Mouse (Mus musculus) urinary bladder, postnatal 14 days (tissue): Measurements from ENCODE around the gene Nkg7.
A peak's percentile ranks its signal among the peaks of the same experiment; 100 is the strongest.

Experiments
- DNase-seq: peaks from one replicate; pipeline ENCODE4 v3.0.0; 2021; ENCODE audit warnings: low spot score

Nkg7 gene

DNA sequence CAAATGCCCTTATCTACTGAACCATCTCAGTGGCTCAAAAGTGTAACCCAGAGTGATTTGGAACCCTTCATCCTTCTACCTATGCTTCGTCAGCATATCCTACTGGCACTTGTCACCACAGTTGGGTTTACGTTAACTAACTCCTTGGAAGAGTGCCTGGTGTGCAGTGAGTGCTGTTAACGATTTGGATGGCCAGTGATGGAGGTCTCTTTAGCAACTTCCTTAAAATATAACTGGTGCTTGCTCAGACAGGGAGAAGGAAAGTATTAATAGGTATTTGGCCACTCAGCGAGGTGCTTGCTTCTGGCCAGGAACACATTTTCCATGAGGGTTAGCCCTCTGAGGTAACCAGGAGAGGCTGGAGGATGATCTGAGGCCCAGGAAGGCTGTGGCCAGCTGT, 10.9 kb downstream of the Nkg7 start:
- DNase-seq = no peak

GRCm38 (mm10) chr7:43448246-43448645, 11.4 kb downstream of the Nkg7 start:
- DNase-seq = no peak

DNA sequence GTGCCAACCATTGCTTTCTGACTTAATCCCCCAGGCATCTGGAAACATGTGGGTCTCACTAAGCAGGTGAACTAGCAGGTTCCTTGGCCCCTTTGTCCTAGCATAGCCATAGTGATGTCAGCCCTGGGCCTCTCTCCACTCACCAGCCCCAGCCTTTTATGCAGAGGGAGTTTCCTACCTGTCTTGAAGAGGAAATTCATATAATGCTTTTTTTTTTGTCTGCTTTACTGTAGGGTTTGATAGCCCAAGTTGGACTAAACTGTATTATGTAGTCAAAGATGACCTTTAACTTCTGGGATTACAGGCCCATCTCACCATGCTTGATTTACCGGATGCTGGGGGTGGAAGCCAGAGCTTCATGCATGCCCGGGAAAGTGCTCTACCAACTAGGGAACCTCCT, 12.9 kb downstream of the Nkg7 start:
- DNase-seq = no peak

DNA sequence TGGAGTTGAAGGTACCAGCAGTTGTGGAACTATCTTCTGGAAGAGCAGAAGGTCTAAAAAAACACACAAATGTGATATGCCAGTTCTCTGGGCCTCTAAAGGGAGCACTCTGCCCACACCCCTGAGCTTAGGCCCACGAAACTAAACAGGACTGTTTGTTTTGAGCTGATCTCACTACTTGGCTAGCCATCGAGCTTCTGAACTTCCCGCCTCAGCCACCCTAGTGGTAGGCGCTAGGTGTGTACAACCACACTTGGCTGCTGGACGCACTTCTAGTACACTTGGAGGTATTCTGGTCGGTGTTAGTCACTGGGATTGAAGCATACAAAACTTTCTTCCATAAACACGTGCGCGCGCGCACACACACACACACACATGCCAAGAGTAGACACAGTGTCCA, 14.9 kb downstream of the Nkg7 start:
- DNase-seq = no peak

- peak; percentile 14 for DNase-seq
Observed at GRCm38 (mm10) chr7:43452609-43453008, 15.7 kb downstream of the Nkg7 start.

- peak; percentile 22 for DNase-seq
Observed at GRCm38 (mm10) chr7:43453599-43454355, 16.9 kb downstream of the Nkg7 start.

GRCm38 (mm10) chr7:43454371-43454770, 17.5 kb downstream of the Nkg7 start:
- DNase-seq = no peak

DNA sequence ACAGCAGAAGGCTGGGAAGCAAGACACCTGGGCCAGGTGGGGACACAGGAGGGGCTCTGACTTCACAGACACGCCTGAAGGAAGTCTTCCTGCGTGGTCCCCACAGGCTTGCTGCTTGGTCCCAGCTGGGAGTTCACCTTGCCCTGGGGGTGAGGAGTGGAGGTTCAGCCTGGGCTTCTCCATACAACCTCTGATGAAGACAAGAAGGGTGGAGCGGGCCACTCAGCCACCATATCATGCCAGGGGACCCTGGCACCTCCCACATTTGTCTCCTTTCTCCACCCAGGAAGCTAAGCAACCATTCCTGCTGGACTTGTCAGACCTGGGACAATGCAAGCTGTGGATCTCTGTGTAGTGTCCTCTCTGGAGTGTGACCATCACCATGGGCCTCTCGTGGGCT, 26.0 kb downstream of the Nkg7 start, which contains the start of gene Vsig10l:
TSS of gene Vsig10l (plus strand) at position 301 of the 400 bp plus-strand sequence.
- DNase-seq = no peak

GRCm38 (mm10) chr7:43463976-43464375, 27.1 kb downstream of the Nkg7 start:
- no peak for DNase-seq

DNA sequence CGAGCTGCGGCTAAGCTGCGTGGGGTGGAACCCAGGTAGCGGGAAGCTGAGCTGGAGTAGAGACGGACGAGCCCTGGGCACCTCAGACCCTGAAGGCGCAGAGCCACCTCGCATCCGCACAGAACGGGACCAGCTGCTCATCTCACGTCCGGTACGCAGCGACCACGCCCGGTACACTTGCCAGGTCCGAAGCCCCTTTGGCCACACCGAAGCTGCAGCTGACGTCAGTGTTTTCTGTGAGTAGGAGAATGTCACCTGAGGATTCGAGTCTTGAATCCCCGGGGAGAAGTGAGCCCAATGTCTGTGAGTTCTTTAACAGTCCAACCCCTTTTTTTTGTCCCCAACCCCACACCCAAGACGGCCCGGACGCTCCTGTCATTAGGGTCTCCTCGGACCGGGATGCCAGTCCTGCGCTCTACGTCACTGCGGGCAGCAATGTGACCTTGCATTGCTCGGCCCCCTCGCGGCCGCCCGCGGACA, 28.0 kb downstream of the Nkg7 start:
- DNase-seq = no peak

DNA sequence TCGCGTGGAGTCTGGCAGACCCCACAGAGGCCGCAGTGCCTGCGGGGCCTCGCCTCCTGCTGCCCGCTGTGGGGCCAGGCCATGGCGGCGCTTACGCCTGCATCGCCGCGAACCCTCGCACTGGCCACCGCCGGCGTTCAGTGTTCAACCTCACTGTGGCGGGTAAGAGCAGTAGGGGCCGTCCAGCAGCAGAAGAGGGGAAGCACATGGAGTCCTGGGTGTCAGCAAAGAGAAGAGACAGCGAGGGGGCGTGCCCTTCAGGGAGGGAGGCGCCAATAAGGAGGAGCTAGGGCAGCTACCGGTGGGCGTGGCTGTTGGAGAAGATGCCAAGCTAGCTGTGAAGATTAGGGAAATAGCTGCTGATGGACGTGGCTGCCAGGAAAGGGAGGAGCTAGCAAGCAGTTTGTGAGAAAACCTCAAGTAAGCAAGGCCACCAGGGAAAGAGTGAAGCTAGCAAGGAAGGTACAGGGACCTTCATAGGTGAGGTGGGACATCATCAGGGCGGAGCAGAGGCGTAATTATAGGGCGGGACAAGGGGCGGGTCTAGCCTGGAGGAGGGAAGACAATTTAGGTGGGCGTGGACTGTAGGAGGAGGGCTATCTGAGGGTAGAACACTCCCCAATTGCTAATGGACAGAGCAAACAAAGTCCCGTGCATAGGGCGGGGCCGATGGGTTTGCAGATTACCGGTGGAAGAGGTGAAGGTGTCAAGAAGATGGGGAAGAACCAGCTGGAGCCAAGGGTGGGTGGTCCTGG, 28.6 kb downstream of the Nkg7 start:
- DNase-seq = peak; percentile 90

GRCm38 (mm10) chr7:43466099-43466694, 29.3 kb downstream of the Nkg7 start:
- peak; percentile 82 for DNase-seq

- no peak for DNase-seq
Observed at GRCm38 (mm10) chr7:43470373-43470772, 33.5 kb downstream of the Nkg7 start.

- DNase-seq = no peak
Observed at GRCm38 (mm10) chr7:43475706-43476105, 38.8 kb downstream of the Nkg7 start.

DNA sequence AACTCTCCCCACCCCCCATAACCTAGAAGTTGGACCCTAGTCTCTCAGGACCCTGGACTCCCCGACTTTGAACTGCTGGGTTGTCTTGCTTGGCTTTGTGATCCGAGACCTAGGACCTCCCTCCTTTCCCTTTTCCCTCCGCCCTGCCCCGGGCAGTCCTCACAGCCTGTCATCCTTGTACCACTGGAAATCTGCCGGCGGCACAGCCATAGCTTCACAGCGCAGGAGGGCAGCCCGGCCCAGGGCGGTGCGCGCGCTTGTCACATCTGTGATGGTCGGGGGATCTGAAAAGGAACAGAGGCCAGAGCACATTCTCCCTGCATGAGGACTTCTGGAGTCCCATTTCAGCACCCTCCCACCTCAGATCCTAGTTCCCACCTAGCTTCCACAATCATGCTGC, 39.5 kb downstream of the Nkg7 start:
- DNase-seq = no peak

DNA sequence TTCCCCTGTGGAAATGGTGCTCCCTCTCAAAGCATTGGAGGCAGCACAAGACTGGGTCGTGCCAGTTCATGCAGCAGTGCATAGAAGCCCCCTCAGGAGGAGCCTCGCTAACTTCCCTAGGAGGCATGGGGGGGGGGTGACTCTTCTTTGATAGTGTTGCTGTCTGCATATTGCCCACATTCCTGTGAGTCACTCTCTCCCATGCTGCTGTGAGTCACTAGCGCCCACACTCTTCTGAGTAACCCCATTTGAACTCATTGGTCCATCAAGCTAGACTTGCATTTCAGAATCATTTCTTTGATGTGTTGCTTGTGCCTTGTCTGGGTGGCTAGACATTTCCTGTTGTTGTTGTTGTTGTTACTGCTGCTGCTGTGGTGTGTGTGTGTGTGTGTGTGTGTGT, 44.3 kb downstream of the Nkg7 start:
- no peak for DNase-seq

DNA sequence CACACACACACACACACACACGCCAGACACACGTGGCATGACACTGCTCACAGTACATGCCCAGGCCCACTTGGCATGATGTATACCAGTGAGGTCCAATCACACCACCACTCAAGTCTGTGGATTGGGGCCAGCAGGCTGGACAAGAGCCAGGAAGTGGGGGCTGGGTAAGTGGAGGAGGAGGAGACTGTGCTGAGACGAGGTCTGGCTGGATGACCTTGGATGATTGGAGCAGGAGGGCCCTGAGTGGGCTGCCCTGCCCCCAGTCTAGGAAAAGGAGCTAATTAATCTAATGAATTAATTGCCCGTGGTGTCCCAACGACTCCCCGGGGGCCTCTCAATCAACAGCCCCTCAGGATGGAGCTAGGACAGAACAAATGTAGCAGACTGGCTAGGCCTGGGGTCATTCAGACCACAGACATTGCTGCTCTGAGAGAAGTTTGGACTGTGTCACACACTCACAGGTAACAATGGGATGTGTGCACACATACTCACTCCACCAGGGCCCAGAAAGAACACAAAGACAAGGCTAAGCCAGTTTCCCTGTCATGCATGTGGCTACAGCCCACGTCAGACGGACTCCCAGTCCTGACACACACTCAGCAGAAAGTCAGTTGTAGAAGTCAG, 45.3 kb downstream of the Nkg7 start:
- no peak for DNase-seq

DNA sequence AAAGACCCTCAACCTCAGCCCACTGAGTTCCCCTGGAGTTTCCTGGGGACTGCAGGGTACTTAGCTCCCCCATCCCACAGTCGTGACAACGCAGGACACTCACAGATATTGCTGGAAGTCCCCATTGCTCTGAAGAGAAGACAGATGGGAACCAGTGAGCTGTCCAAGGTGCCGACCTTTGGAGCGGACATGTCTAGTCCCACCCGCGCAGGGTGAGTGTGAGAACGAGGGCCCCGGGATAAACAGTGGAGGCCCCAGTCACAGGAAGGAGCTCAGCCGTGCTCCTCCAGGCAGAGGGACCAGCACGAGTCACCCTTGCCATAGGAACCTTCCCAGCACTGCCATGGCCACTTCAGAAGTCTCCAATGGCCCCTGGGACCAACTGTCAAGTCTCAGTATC, 46.4 kb downstream of the Nkg7 start:
- no peak for DNase-seq
